Mouse (Mus musculus): ENCODE measurements around the gene Dtd2.

The Dtd2 gene

GRCm38 (mm10) chr12:52005877-52006632, at the start of gene Dtd2:
Gene Dtd2, minus strand, starts transcription at chr12:52006501.
- DNase-seq (ENCODE audit: low read depth, low spot score) = peak; percentile 92

GRCm38 (mm10) chr12:52049324-52049723, 43.0 kb upstream of the Dtd2 start:
- DNase-seq (ENCODE audit: low read depth, low spot score) = no peak

- DNase-seq (ENCODE audit: low read depth, low spot score) = no peak
Observed at GRCm38 (mm10) chr12:52046371-52046770, 40.1 kb upstream of the Dtd2 start.

- DNase-seq (ENCODE audit: low read depth, low spot score) = no peak
Observed at GRCm38 (mm10) chr12:52042818-52043336, 36.6 kb upstream of the Dtd2 start.

GRCm38 (mm10) chr12:52038352-52038751, 32.1 kb upstream of the Dtd2 start:
- DNase-seq (ENCODE audit: low read depth, low spot score) = peak; percentile 48

- no peak for DNase-seq (ENCODE audit: low read depth, low spot score)
Observed at GRCm38 (mm10) chr12:52034956-52035355, 28.7 kb upstream of the Dtd2 start.

GRCm38 (mm10) chr12:52032276-52032675, 26.0 kb upstream of the Dtd2 start:
- DNase-seq (ENCODE audit: low read depth, low spot score) = no peak

GRCm38 (mm10) chr12:52027963-52028362, 21.7 kb upstream of the Dtd2 start, which contains the start of gene Gpr33:
Gene Gpr33, minus strand, starts transcription at chr12:52028063.
- no peak for DNase-seq (ENCODE audit: low read depth, low spot score)

- no peak for DNase-seq (ENCODE audit: low read depth, low spot score)
Observed at GRCm38 (mm10) chr12:52014494-52015029, 8.3 kb upstream of the Dtd2 start.

GRCm38 (mm10) chr12:52014044-52014443, 7.7 kb upstream of the Dtd2 start:
- no peak for DNase-seq (ENCODE audit: low read depth, low spot score)

- no peak for DNase-seq (ENCODE audit: low read depth, low spot score)
Observed at GRCm38 (mm10) chr12:52013274-52013673, 7.0 kb upstream of the Dtd2 start.

GRCm38 (mm10) chr12:52012159-52012558, 5.9 kb upstream of the Dtd2 start:
- DNase-seq (ENCODE audit: low read depth, low spot score) = no peak

- DNase-seq (ENCODE audit: low read depth, low spot score) = peak; percentile 49
Observed at GRCm38 (mm10) chr12:52010630-52010961, 4.3 kb upstream of the Dtd2 start.

GRCm38 (mm10) chr12:52009928-52010629, 3.8 kb upstream of the Dtd2 start:
- DNase-seq (ENCODE audit: low read depth, low spot score) = no peak

GRCm38 (mm10) chr12:52006633-52006994, 313 bp upstream of the Dtd2 start:
- no peak for DNase-seq (ENCODE audit: low read depth, low spot score)

GRCm38 (mm10) chr12:52002746-52003145, 3.6 kb downstream of the Dtd2 start:
- DNase-seq (ENCODE audit: low read depth, low spot score) = no peak

- DNase-seq (ENCODE audit: low read depth, low spot score) = peak; percentile 63
Observed at GRCm38 (mm10) chr12:52001544-52001943, 4.8 kb downstream of the Dtd2 start.

GRCm38 (mm10) chr12:51998366-51998932, 7.9 kb downstream of the Dtd2 start:
- DNase-seq (ENCODE audit: low read depth, low spot score) = no peak

GRCm38 (mm10) chr12:51995738-51996536, 10.4 kb downstream of the Dtd2 start:
- DNase-seq (ENCODE audit: low read depth, low spot score) = no peak

- DNase-seq (ENCODE audit: low read depth, low spot score) = no peak
Observed at GRCm38 (mm10) chr12:51990629-51991028, 15.7 kb downstream of the Dtd2 start.

GRCm38 (mm10) chr12:51988536-51988935, 17.8 kb downstream of the Dtd2 start:
- no peak for DNase-seq (ENCODE audit: low read depth, low spot score)

All from forelimb bud, embryonic 11.5 days (tissue).